Mouse (Mus musculus) kidney, adult 2 months (tissue): ENCODE measurements around the gene Acot5.

Source experiments
- CTCF ChIP-seq: fragments of 200-500 bp; conservative IDR thresholded peaks from 2 replicates; pipeline ENCODE4 v1.5.1; 2011; ENCODE audit warnings: low read depth, mild to moderate bottlenecking, control low read depth, low read length, moderate library complexity, mixed read lengths; ENCODE audit not compliant: insufficient read depth, insufficient read length
- POLR2A ChIP-seq: fragments of 200-500 bp; IDR thresholded peaks from one replicate; pipeline ENCODE4 v1.6.1; 2011; ENCODE audit warnings: low read depth, low read length, control low read depth

GRCm38 (mm10) chr12:84063833-84064232 lies 5.3 kb upstream of the Acot5 start:
- no peak for TF ChIP-seq POLR2A
- no peak for TF ChIP-seq CTCF
